Mouse (Mus musculus): Measurements from ENCODE around the gene Mbtd1.
A peak's percentile ranks its signal among the peaks of the same experiment; 100 is the strongest.

- no peak for TF ChIP-seq POLR2A (IDR thresholded peaks at IDR 0.05; ENCODE audit: low read depth, low read length)
- no peak for TF ChIP-seq CTCF (conservative IDR thresholded peaks at IDR 0.05 in 1 of 2, IDR thresholded peaks at IDR 0.05 in 1 of 2; ENCODE audit: low read depth in 2 of 2, low read length in 2 of 2)
- TF ChIP-seq RAD21 (IDR thresholded peaks at IDR 0.05; ENCODE audit: low read depth, low read length), result no peak
- TF ChIP-seq SIN3A (IDR thresholded peaks at IDR 0.05; ENCODE audit: low read length), result peak; percentile 67; the same call in 1 of the 2 replicates
- TF ChIP-seq E2F4 (IDR thresholded peaks at IDR 0.05; ENCODE audit: insufficient replicate concordance, low read depth, low read length), result no peak
- TF ChIP-seq CHD1 (IDR thresholded peaks at IDR 0.05; ENCODE audit: low read depth, low read length), result no peak
These were observed 23.0 kb upstream of the Mbtd1 start for GRCm38 (mm10) chr11:93862638-93863037.
